Mouse (Mus musculus) myocyte (in vitro differentiated cells): ENCODE results near the gene Dab1. TPM values are rescaled to one million over a fixed set of nuclear protein-coding genes. Genes with fewer than 3 reads are reported as not detected.

Source experiments
- H3K27me3 ChIP-seq: one replicate; pipeline ENCODE4 v1.6.1; 2011; ENCODE audit not compliant: control insufficient read depth, insufficient read depth, insufficient read length
- H3K36me3 ChIP-seq: one replicate; pipeline ENCODE4 v1.6.1; 2011; ENCODE audit not compliant: control insufficient read depth, insufficient read depth
- H3K4me2 ChIP-seq: one replicate; pipeline ENCODE4 v1.6.1; 2011; ENCODE audit warnings: low read depth, control low read depth
- H3K4me3 ChIP-seq: one replicate; pipeline ENCODE4 v1.5.1; 2011; ENCODE audit warnings: mild to moderate bottlenecking, control low read depth, moderate library complexity
- H3K79me2 ChIP-seq: one replicate; pipeline ENCODE4 v1.6.1; 2011; ENCODE audit not compliant: control insufficient read depth, insufficient read depth
- H3ac ChIP-seq: one replicate; pipeline ENCODE4 v1.6.1; 2011; ENCODE audit not compliant: control insufficient read depth, insufficient read length
- CEBPB ChIP-seq: IDR thresholded peaks from 2 replicates; pipeline ENCODE4 v1.6.1; 2011; ENCODE audit warnings: mild to moderate bottlenecking, moderate library complexity; ENCODE audit not compliant: poor library complexity, insufficient read depth, severe bottlenecking
- E2F4 ChIP-seq: IDR thresholded peaks from one replicate; pipeline ENCODE4 v1.6.1; 2011; ENCODE audit warnings: mild to moderate bottlenecking, control low read depth, moderate library complexity; ENCODE audit not compliant: insufficient read depth
- MAX ChIP-seq: IDR thresholded peaks from one replicate; pipeline ENCODE4 v1.6.1; 2011; ENCODE audit warnings: low read depth, mild to moderate bottlenecking, control low read depth
- MYOD1 ChIP-seq, 3 experiments: IDR thresholded peaks; one replicate each; pipeline ENCODE4 v1.6.1; 2011; ENCODE audit warnings: control low read depth in 2 of 3, low read depth in 2 of 3, mild to moderate bottlenecking in 2 of 3, moderate library complexity in 1 of 3; ENCODE audit not compliant: insufficient read length in 2 of 3, control insufficient read depth in 1 of 3
- MYOG ChIP-seq, 3 experiments: IDR thresholded peaks; one replicate each; pipeline ENCODE4 v1.6.1; 2011; ENCODE audit warnings: control low read depth in 2 of 3, low read depth in 2 of 3, mild to moderate bottlenecking in 2 of 3; ENCODE audit not compliant: insufficient read length in 2 of 3, control insufficient read depth in 1 of 3, insufficient read depth in 1 of 3
- POLR2A ChIP-seq: IDR thresholded peaks from one replicate; pipeline ENCODE4 v1.6.1; 2011; ENCODE audit warnings: low read depth, mild to moderate bottlenecking, control low read depth, moderate library complexity; ENCODE audit not compliant: insufficient read length
- POLR2AphosphoS2 ChIP-seq: IDR thresholded peaks from one replicate; pipeline ENCODE4 v1.6.1; 2011; ENCODE audit warnings: low read depth, control low read depth; ENCODE audit not compliant: insufficient read length
- REST ChIP-seq: IDR thresholded peaks from one replicate; pipeline ENCODE4 v1.6.1; 2011; ENCODE audit warnings: mild to moderate bottlenecking, control low read depth, moderate library complexity; ENCODE audit not compliant: insufficient read depth, insufficient read length
- SRF ChIP-seq: IDR thresholded peaks from one replicate; pipeline ENCODE4 v1.6.1; 2011; ENCODE audit warnings: low read depth; ENCODE audit not compliant: control insufficient read depth, insufficient read length
- TCF12 ChIP-seq: IDR thresholded peaks from one replicate; pipeline ENCODE4 v1.6.1; 2011; ENCODE audit warnings: mild to moderate bottlenecking, control low read depth; ENCODE audit not compliant: poor library complexity, insufficient read depth, severe bottlenecking
- TCF3 ChIP-seq: IDR thresholded peaks from one replicate; pipeline ENCODE4 v1.6.1; 2011; ENCODE audit warnings: low read depth, control low read depth; ENCODE audit not compliant: insufficient read length
- USF1 ChIP-seq: IDR thresholded peaks from one replicate; pipeline ENCODE4 v1.6.1; 2011; ENCODE audit warnings: low read depth, mild to moderate bottlenecking, control low read depth, moderate library complexity
- polyA plus RNA-seq: library from polyadenylated mRNA; unstranded; fragments of >200 nt; fragmentation: generic; extraction: Trizol; gene quantifications from one replicate; pipeline ENCODE4 v1.2.1, GENCODE M21; 2012; ENCODE audit warnings: missing spikeins

The Dab1 gene
- polyA plus RNA-seq, 1 experiment: not detected

GRCm38 (mm10) chr4:104651761-104652160 is 1032.6 kb downstream of the Dab1 start:
- H3ac ChIP-seq: no peak overlapping the region
- no peak for TF ChIP-seq MAX
- no peak for TF ChIP-seq POLR2AphosphoS2
- TF ChIP-seq TCF3: no peak
- TF ChIP-seq MYOD1 (IDR thresholded peaks at IDR 0.05; ENCODE audit: control insufficient read depth in 1 of 3, insufficient read length in 2 of 3, low read depth in 2 of 3): no peak
- no peak for TF ChIP-seq TCF12
- TF ChIP-seq E2F4: no peak
- no peak for TF ChIP-seq MYOG (IDR thresholded peaks at IDR 0.05; ENCODE audit: control insufficient read depth in 1 of 3, insufficient read depth in 1 of 3, insufficient read length in 2 of 3, low read depth in 2 of 3)
- no peak for TF ChIP-seq CEBPB
- no peak for TF ChIP-seq USF1
- H3K27me3 ChIP-seq: no peaks in the 10 kb centered on the region
- no peak overlapping the region for H3K4me2 ChIP-seq
- H3K4me3 ChIP-seq: no peak overlapping the region
- H3K79me2 ChIP-seq: no peaks in the 10 kb centered on the region
- no peaks in the 10 kb centered on the region for H3K36me3 ChIP-seq

DNA sequence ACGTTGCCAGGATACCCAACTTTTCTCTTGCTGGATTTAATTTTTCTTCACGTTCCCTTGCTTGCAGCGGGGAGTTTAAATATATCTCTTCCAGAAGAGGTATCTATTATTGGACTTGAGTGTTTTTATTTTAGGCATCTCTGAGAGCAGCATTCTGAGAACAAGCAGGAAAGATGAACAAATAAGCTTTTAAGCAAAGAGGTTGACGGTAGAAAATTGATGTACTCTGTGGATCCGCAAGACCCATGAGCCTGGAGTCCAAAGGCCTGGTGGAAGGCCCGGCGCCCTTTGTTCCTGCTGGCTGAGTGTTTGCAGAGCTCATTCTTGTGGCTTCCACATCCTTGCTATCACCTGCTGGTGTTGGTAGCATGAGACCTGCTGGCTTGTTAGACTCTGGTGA is 1037.6 kb downstream of the Dab1 start:
- H3K27me3 ChIP-seq: no peaks in the 10 kb centered on the region
- TF ChIP-seq E2F4: no peak
- TF ChIP-seq MYOD1 (IDR thresholded peaks at IDR 0.05; ENCODE audit: control insufficient read depth in 1 of 3, insufficient read length in 2 of 3, low read depth in 2 of 3): no peak
- no peak for TF ChIP-seq TCF3
- TF ChIP-seq POLR2A: no peak
- no peak for TF ChIP-seq USF1
- TF ChIP-seq TCF12: no peak
- no peak for TF ChIP-seq REST
- TF ChIP-seq SRF: no peak
- no peak for TF ChIP-seq MYOG (IDR thresholded peaks at IDR 0.05; ENCODE audit: control insufficient read depth in 1 of 3, insufficient read depth in 1 of 3, insufficient read length in 2 of 3, low read depth in 2 of 3)
- TF ChIP-seq POLR2AphosphoS2: no peak
- no peak for TF ChIP-seq CEBPB
- TF ChIP-seq MAX: no peak
- no peak overlapping the region for H3K4me3 ChIP-seq
- no peaks in the 10 kb centered on the region for H3K79me2 ChIP-seq
- H3ac ChIP-seq: no peak overlapping the region
- H3K4me2 ChIP-seq: no peak overlapping the region
- H3K36me3 ChIP-seq: no peaks in the 10 kb centered on the region

DNA sequence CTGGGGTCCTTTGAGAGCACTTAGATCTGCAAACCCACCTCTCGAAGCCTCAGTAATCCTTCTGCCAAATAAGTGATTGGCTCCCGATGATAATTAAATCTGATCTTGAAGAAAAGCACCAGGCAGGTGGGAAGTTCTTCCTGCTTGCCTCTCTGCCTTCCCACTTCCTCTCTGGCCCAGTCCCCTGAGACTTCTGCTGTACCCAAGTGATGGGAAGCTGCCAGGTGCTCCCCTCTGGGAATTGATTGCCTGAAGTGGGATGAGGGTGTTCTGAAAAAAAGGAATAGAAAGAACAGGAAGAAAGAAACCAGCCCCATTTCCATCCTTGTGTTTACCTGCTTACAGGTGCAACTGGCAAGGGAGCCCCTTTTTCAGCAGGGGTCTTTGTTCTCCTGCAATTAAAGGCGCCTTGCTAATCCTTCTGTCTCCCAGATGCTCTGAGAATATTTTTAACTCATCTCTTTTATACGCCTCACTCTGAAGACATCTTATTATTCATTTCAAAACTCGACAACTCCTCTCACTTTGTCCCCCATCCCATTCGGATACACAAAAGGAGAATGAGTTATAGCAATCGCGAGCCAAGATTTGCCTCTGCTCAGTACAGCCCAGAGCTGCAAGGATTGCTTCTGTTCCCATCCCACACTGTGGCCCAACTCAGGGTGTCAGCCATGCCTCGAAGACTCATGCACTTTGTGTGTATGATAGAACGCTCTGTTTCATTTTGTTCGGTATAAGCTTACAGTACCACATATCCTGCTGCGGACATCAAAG is 1043.9 kb downstream of the Dab1 start:
- Histone ChIP-seq H3K79me2 (no peaks in the 10 kb centered on the region), H3K36me3 (no peaks in the 10 kb centered on the region), H3K27me3 (no peaks in the 10 kb centered on the region), H3K4me3 (no peak overlapping the region), H3K4me2 (no peak overlapping the region), H3ac (no peak overlapping the region)
- no peak for TF ChIP-seq SRF
- no peak for TF ChIP-seq E2F4
- no peak for TF ChIP-seq MAX
- TF ChIP-seq TCF3: no peak
- TF ChIP-seq POLR2AphosphoS2: no peak
- no peak for TF ChIP-seq CEBPB
- TF ChIP-seq POLR2A: no peak
- TF ChIP-seq MYOD1 (IDR thresholded peaks at IDR 0.05; ENCODE audit: control insufficient read depth in 1 of 3, insufficient read length in 2 of 3, low read depth in 2 of 3): no peak
- TF ChIP-seq REST: no peak
- TF ChIP-seq MYOG (IDR thresholded peaks at IDR 0.05; ENCODE audit: control insufficient read depth in 1 of 3, insufficient read depth in 1 of 3, insufficient read length in 2 of 3, low read depth in 2 of 3): no peak

GRCm38 (mm10) chr4:104665553-104665952 is 1046.4 kb downstream of the Dab1 start:
- Histone ChIP-seq H3K4me2 (no peak overlapping the region), H3ac (no peak overlapping the region), H3K4me3 (no peak overlapping the region), H3K27me3 (no peaks in the 10 kb centered on the region), H3K36me3 (no peaks in the 10 kb centered on the region), H3K79me2 (no peaks in the 10 kb centered on the region)
- TF ChIP-seq USF1: no peak
- no peak for TF ChIP-seq TCF3
- TF ChIP-seq E2F4: no peak
- TF ChIP-seq POLR2A: no peak
- no peak for TF ChIP-seq MYOG (IDR thresholded peaks at IDR 0.05; ENCODE audit: control insufficient read depth in 1 of 3, insufficient read depth in 1 of 3, insufficient read length in 2 of 3, low read depth in 2 of 3)
- no peak for TF ChIP-seq SRF
- no peak for TF ChIP-seq MYOD1 (IDR thresholded peaks at IDR 0.05; ENCODE audit: control insufficient read depth in 1 of 3, insufficient read length in 2 of 3, low read depth in 2 of 3)
- TF ChIP-seq REST: no peak
- no peak for TF ChIP-seq TCF12
- no peak for TF ChIP-seq POLR2AphosphoS2
- TF ChIP-seq MAX: no peak
- TF ChIP-seq CEBPB: no peak
